Mouse (Mus musculus) gastrocnemius, postnatal 25 days (tissue): ENCODE data around the gene Aunip. TPM values are rescaled to one million over a fixed set of nuclear protein-coding genes. Genes with fewer than 3 reads are reported as not detected.
A peak's percentile ranks its signal among the peaks of the same experiment; 100 is the strongest.

Experiments used
- DNase-seq: peaks from one replicate; pipeline ENCODE4 v3.0.0; 2022
- total RNA-seq, 2 experiments: library from RNA; stranded (reverse); gene quantifications; 1 replicate in 1 of 2; 2 replicates in 1 of 2; pipeline ENCODE4 v1.2.3; 2021

The Aunip gene
- total RNA-seq, 2 experiments from 2014 or later = not detected

DNA sequence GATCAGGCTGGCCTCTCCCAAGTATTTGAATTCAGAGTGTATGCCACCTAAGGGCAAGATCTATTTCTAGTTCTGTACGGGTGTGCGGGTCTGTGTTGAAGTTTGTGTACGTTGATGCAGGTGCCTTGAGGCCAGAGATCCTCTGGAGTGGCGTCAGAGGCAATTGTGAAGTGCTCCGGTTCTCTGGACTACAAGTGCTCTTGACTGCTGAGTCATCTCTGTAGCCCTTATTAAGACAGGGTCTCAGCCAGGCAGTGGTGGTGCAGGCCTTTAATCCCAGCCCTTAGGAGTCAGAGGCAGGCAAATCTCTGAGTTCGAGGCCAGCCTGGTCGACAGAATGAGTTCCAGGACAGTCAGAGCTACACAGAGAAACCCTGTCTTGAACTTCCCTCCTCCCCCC, 4.8 kb downstream of the Aunip start:
- no peak for DNase-seq

DNA sequence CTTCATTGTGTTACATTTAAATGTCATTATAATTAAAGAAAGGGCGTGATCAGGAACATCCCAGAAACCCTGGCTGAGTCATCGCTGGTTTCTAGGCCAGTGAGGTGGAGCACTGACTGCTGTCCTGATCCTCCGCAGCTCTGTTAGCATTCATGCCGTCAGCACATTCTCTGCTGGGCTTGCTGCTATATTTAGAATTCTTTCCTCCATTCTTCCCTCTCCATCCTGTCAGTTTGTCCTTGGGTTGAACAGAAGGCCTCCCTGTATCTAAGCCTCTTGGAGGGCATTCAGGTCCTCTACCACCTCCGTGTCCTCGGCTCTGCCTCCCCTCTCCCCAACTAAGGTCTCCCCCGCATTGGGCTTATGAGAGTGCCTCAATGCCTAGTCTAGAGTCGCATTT, 6.2 kb downstream of the Aunip start:
- DNase-seq = peak; percentile 44

DNA sequence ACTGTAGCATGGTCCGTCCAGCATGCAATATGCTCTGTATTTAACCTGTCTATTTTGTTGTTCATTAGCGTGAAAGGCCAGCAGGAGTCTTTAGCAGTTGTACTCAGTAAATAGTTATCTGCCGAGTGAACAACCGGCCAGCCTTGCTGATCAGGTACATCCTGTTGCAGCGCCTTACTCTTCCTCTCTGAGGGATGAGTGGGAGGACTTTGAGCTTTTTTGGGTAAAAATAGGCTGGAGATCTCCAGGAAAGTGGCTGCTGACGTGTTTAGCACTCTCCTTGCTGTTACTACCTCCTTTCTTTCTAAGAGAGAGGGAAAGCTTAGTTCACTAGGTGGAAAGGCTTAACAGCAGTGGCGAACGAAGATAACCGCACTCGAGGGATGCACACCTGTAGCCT, 6.9 kb downstream of the Aunip start:
- no peak for DNase-seq

DNA sequence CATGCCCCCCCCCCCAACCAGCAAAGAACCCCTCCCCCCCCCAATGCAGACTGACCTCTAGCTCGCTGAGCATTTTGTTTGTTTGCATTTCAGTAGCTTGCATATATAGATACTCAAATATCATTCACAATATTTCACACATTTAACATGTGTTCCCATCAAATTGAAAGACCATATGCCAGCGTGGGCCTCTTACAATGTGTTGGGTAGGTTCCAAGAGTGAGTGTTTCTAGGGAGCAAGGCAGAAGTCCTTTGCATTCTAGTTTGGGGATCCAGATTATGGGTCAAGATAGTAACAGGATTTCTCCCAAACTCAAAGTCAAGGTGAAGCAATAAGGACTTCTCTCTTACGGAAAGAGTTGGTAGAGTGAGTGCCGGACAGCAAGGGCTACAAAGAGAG, 7.7 kb downstream of the Aunip start:
- no peak for DNase-seq

DNA sequence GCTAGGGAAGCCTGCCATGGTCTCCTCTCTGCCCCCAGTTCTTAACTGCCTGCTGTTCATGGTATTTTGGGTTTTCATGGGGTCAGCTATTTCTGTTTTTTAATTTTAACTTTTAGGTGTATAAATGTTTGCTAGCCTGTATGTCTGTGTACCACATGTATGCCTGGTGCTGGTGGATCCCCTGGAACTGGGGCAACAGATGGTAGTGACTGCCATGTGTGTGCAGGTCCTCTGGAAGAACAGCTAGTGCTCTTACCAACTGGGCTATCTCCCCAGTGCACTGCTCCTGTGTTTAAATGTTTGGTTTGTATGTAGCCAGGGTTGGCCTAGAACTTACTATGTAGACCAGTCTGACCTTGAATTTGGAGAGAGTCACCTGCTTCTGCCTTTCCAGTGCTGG, 8.5 kb downstream of the Aunip start:
- DNase-seq = no peak

DNA sequence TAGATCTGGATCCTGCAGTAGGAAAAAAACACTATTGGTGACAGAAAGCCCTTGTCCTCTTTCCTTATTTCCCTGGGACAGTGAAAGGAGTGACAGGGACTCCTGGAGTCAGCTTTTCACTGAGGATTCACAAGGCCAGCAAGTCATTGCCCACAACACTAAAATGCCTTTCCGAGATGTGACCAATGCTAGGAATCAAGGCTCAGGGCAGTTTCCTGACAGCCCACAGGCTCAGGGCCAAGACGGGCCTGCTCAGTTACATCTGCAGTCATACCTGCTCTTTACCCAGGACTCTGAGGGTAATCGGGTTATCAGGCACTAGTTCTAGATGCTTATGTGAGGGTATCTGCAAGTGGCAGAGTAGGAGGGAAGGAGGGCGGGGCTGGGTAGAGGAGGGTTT, 12.6 kb downstream of the Aunip start:
- DNase-seq = no peak

DNA sequence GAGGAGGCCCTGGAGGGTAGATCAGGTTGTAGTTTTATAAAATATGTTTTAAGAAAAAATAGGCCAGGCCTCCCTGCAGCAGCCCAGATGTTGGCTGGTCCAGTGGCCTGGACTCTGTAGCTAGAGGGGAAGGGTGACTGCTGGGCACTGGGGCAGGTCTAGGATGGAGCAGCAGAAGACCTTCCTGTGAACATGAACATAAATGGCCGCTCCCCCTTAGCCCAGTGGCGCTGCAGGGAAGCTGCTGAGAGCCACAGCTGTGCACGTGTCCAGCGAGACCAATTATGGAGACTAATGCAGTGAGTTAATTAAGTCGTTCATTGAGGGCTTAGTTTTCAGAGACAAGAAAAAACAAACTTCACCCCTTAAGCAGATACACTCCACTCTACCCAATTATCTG, 15.0 kb downstream of the Aunip start:
- DNase-seq = no peak

DNA sequence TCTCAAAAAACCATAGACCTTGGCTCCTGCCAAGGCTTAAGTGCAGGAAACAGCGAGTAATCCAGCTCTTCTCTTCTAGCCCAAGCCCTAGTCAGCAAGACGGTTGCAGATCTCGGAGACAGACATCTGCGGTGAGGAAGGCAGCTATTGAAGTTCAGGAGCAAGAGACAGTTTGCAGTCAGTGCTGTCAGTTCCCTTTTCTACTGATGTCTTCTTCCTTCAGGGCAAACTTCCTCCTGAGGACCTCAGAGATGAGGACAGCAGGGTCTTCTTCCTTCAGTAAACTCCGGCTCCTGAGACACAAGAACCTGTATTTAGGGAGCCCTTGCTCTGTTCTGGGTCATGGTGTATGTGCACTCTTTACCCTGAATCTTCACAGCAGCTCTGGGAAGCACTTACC, 15.4 kb downstream of the Aunip start:
- no peak for DNase-seq

DNA sequence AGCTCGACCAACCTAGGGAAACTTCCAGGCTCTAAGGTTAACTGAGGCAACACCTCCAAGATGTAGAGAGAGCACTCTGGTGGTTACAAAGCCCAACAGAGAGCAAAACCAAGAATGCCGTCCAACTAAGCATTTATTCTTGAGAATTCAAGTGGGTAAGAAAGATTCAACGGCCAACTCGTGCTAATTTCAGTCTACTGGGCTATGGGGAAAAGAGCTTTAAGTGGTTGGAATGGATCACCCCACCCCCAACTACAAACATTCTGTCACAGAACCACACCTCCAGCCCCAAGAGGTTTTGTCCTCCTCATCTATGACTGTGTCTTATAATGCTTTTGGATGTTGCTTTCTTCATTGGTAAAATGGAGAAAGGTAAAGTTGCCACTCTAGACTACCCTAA, 22.1 kb downstream of the Aunip start:
- no peak for DNase-seq

DNA sequence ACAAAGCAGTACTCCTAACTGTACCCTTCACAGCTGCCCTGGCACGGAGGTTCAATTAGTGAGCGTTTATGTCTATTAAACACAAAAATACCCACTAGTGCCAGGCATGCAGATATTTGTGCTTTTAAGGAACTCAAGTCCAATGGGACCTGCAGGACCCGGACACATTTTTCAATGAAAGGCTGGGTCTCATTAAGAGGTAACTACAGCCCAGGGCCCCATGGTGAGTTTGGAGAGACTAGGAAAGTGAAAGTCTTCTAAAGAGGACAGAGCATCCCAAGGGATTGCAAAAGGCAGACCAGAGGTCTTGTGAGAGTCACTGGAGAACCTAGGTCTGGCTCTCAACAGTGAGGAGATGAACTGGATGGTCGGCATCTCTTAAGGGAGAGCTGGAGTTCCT, 22.6 kb downstream of the Aunip start:
- DNase-seq = no peak

DNA sequence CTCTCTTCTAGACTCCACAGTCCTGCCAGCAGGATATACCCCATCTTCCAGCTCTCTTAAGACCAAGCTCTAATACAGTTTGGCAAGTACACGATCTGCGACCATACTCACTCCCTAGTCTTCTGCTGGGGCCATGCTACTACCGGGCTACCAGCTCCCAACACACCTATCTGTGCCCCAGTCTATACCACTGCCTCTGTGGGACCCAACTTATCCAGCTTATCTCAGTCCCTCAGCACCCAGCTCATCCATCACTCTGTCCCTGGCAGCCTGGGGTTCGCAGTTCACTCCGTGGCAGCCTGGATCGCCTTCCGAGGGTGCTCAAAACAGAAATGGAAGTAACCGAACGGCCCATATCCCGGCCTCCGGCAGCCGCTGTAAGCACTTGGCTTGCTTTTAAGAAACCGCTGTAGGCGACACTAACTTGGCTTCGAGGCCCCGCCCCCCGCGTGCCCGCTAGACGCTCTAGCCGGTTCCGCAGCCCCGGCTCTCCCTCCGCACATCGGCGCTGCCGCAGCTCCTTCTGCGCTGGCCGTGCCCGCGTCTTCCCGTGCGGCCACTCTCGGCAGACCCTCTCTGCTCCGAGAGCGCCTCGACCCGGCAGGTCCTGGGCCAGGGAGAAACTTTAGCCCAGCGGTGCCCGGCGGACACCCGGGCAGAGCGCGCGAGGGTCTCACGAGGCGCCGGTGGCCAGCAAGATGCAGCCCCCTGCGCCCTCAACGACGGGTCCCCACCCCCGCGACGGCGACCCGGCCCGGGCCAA, 23.5 kb downstream of the Aunip start:
- DNase-seq = peak; percentile 72

DNA sequence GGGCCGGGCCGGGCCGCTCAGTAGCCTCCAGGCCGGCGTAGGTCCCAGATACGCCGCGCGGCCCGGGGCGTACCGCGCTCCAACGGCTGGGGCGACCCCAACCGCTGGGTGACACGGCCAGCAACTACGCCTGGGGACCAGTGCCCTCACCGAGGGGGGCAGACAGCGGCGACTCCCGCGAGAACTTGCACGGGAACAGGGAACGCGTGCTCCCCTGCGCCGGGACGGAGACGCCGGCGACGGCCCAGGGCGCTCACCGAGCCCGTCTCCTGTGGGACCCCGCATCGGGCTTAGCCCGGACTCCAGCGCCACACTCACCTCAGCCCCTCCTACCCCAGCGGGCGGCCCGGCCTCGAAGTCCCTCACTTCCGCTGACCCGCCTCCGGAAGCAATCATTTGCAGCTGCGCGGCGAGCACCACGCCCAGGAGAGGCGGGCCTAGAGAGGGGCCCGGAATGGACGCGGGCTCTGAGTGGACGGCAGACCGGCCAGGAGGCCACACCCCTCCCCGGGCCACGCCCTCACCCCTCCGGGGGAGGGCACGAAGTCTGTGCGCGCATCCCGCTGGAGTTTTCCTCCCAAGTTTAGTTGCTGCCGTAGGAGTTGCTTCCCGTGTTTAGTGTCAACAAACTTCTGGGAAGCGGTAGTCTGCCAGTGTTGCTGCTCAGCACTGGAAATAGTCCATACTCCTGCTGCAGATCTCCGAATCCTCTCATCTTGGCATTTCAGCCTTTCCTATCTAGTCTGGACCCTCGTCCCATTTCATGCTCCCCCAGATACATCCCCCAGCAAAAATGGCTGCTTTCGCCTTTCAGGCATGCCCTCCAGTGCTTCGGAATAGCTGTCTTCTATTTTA, 24.4 kb downstream of the Aunip start, which contains the start of gene Mtfr1l:
Gene Mtfr1l (minus strand): TSS at position 456 of the 855 bp plus-strand sequence.
- peak; percentile 99 for DNase-seq

DNA sequence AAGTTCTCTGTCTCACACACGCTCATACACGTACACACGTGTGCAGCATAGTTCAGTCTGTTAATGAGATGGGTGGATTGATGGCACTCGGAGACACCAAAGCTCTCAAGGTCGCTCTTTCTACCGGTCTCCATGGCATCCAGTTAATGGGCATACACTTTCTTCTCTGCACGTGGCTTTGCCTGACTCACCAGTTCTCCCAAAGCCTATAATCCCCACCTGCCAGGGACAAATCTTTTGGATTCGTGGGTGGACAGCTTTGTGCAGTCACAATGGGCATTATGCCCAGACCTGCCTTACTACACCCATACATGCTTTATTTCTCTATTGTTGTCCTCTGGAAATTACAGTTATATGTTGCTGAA, 25.0 kb downstream of the Aunip start:
- DNase-seq = no peak

DNA sequence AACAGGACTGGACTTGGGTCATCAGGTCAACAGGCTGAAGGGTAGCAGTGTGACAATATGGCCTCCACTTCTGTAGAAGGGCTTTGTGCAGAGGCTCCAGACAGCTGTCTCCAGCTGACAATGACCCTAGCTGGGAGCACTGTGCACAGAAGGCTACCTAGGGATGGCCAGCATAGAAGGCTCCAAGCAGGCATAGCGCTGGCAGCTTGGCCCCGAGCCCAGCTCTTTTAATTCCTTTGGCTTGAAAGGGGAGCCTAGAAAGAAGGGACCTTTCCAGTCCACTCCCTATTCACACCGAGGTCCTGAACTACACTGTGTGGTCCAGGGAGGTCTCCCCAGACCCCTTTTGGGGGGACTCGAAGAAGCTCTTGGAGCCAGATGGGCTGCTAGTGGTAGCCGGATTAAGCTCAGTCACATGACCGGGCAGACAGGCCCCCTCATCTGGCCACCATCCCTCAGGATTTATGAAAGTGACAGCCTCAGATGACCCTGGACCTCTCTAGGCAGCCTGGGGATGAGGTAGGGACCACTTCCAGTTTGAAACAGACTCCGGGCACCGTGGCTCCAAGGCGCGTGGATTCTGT, 28.3 kb downstream of the Aunip start:
- no peak for DNase-seq

DNA sequence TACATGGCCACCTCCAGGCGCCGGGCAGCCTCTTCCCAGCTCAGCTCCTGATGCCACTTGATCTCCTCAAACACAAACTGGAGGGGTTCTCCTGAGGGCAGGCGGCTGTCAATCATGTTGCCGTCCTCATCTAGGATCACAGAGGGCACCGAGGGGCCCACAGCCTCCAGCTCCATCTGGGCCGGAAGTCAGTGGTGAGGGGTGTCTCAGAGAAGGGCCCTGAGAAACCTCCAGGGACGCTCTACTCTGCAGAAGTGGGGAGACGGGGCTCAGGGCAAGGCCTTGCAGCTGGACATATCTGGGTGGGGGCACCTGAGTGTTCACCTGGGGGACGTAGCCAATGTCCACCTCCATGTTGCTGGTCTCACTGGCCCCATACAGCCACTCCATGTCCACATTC, 31.9 kb downstream of the Aunip start:
- no peak for DNase-seq

DNA sequence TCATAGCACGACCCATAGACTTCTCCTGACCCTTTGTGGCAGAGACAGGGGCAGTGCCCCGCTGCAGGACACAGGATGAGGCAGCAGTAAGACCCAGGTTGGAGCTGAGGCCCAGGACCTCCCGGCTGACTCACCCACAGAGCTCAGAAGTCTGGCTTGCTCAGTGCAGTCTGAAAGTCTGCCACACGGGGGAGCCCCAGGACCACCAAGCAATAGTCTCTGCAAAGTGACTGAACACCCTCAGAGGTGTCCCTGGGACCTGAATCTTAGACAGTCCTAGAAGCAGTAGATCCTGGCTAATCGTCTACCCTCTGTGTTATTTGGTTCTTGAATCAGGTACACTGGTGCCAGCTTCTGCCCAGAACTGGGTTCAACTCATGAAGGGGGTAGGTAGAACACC, 32.5 kb downstream of the Aunip start:
- peak; percentile 81 for DNase-seq

DNA sequence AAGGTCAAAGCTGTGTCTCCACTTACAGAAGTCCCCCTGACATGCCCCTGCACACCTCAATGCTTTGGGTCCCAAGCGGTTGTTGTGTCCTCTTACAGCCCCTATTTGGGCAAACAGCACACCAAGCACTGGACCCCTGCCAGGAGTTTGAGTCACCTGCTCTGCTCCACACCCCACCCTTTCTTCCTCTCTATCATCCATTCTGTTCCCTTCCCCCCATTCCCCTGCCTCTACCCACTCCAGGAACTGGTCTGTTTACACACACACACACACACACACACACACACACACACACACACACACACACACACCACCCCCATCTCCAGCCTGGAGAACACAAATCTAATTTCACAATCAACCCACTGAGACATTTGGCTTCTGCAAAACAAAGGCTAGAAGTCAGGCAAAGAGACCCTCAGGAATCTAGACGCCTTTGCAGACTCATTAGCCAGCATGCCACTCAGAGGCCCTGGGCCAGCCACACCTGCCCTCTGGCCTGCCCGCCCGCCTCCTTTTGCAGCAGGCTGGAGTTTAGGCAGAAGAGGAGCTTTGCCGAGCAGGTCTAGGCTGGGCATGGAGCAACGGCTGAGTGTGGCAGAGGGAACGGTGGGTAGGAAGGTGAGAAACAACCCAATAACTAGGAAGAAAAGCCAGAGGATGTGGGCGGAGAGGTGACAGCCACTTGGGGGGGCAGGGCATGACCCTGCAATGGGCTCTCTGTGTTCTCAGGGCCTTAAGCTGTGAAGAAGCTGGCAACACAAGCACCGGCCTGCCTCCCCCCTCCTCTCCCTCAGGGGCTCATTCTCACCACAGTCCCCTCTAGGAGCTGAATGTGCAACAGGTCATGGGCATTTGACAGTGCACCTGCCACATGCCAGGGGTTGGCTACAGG, 36.3 kb downstream of the Aunip start:
- DNase-seq = no peak

DNA sequence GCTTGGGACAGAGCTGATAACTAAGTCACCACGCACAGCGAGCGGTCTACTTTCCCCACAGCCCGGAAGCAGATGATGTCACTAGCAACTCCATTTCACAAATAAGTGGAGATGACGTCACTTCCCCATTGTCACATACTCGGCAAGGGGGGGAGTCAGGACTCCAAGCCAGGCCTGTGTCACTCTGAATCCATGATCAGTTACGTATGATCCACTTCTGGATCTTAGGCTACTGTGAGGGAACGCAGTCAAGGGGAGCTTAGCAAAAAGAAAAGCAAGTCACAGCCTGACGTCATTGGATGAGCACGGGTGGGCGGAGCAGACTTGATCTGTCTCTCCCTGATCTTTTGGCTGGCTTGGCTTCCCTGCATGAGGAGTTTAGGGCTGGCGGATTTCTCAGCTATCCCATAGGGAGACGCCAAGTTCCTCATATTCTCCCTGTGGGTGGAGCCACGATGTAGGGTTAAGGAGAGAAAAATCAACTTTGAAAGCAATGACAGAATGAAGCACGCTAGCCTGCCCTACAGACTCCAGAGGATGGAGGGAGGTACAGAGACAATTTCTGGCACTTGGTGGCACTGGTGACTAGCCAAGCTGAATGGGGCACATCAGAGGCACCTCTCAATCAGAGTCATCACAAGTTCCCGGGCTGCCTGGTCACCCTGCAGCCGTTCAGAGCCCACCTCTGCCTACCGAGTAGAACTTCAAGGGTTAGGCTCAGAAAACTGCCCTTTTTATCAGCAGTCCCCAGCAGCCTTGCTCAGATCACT, 37.6 kb downstream of the Aunip start:
- DNase-seq = peak; percentile 42

DNA sequence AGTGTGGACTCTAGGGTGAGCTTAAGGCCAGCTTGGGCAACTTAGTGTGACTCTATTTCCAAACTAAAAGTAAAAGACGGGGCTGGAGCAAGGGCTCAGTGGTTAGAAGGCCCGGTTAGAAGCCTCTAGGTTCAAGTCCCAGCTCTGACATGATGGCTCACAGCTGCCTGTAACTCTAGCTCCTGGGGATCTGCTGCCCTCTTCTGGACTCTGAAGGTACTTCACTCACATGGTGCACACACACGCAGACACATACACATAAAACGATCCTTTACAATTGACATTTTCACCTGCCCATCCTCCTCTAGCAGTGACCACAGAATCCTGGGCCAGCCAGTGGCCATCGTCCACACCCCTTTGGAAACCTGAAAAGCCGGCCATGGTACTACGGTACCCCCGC, 39.1 kb downstream of the Aunip start:
- DNase-seq = no peak

DNA sequence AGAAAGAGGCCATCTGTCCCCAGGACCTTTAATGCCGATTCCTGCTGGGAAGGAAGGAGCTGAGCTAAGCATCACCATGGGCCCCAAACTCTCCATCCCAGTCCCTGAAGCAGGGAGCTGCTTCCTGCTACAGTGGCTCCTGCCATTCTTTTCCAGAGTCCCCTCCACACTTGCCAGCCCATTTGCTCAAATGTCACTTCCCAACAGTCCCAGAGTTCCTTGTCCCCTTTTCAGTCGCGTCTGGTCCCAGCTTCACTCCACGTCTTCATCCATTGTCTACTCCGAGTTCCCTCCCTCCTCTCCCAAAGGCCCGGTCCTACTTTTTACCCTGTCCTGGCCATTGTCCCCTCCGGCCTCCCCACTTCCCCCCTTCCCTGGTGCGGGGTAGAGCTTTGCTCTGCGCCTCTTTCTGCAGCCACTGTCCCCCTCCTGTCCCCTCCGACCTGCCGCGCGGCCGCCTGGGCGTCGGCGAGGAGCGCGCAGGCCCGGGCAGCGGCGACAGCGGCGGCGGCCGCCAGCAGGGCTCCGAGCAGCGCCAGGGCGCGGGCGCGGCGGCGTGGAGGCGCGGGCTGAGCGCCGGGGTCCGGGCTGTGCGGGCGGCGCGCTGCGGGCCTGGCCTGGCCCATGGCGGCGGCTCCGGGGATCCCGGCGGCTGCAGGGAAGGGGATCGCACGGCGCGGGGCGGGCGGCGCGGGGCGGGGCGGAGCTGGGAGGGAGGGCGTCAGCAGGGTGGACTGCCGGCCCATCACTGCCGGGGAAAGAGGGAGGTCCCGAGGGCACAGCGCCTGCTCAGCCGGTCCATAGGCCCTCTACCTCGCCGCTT, 40.9 kb downstream of the Aunip start, which contains the start of gene Selenon:
Gene Selenon (minus strand): TSS at position 673 of the 823 bp plus-strand sequence.
- peak; percentile 79 for DNase-seq
